Mouse (Mus musculus) midbrain, embryonic 14.5 days (tissue): ENCODE measurements at regions not wholly inside any gene's neighbourhood (a gene's known extent, or its start where the extent isn't known, plus 50 kb on each side); places are given as distances from the start of the nearest gene placed in this dataset.
A peak's percentile ranks its signal among the peaks of the same experiment; 100 is the strongest.

ENCODE experiments used
- ATAC-seq: fragments of 200-750 bp; cut with Nextera tagmentation; 2 replicates; pipeline ENCODE4 v1.8.0; 2017; ENCODE audit warnings: moderate number of reproducible peaks, moderate library complexity; ENCODE audit not compliant: low FRiP score, low TSS enrichment
- DNase-seq: peaks from one replicate; pipeline ENCODE4 v3.0.0-alpha.2; 2015
- H3K27ac ChIP-seq: fragments of 300-500 bp; sonication (generic); replicated peaks from 2 replicates; pipeline ENCODE4 v1.5.1; 2014; ENCODE audit warnings: mild to moderate bottlenecking, low read depth, low read length, moderate library complexity
- H3K27me3 ChIP-seq: fragments of 300-500 bp; sonication (generic); 2 replicates; pipeline ENCODE4 v1.6.1; 2014; ENCODE audit warnings: low read length, control low read depth, mixed read lengths; ENCODE audit not compliant: control insufficient read depth, insufficient read depth
- H3K36me3 ChIP-seq: fragments of 300-500 bp; sonication (generic); 2 replicates; pipeline ENCODE4 v1.6.1; 2014; ENCODE audit warnings: low read length, control low read depth; ENCODE audit not compliant: control insufficient read depth, insufficient read depth
- H3K4me1 ChIP-seq: fragments of 300-500 bp; sonication (generic); 2 replicates; pipeline ENCODE4 v1.6.1; 2014; ENCODE audit warnings: mild to moderate bottlenecking, antibody characterized with exemption, low read length, control low read depth; ENCODE audit not compliant: control insufficient read depth, insufficient read depth
- H3K4me2 ChIP-seq: fragments of 300-500 bp; sonication (generic); 2 replicates; pipeline ENCODE4 v1.6.1; 2014; ENCODE audit warnings: mild to moderate bottlenecking, low read length, moderate library complexity
- H3K4me3 ChIP-seq: fragments of 300-500 bp; sonication (generic); replicated peaks from 2 replicates; pipeline ENCODE4 v1.5.1; 2014; ENCODE audit warnings: low read depth, low read length
- H3K9ac ChIP-seq: fragments of 300-500 bp; sonication (generic); replicated peaks from 2 replicates; pipeline ENCODE4 v1.6.1; 2014; ENCODE audit warnings: mild to moderate bottlenecking, low read length, moderate library complexity
- H3K9me3 ChIP-seq: fragments of 300-500 bp; sonication (generic); 2 replicates; pipeline ENCODE4 v1.6.1; 2016; ENCODE audit warnings: low read length, control low read depth, mixed read lengths; ENCODE audit not compliant: control insufficient read depth
- WGBS: fragments of 180-500 bp; shearing (Covaris S2); extraction: QIAGEN DNeasy Blood & Tissue Kit; methylation state at CpG from one replicate; pipeline ENCODE4 v1.1.7; 2014; 5-methylcytosine and 5-hydroxymethylcytosine counted together

- Histone ChIP-seq H3K27me3 (no peaks in the 10 kb centered on the region), H3K36me3 (no peaks in the 10 kb centered on the region), H3K27ac (no peak overlapping the region), H3K9ac (no peak overlapping the region), H3K4me2 (no peak overlapping the region), H3K9me3 (no peaks in the 10 kb centered on the region), H3K4me3 (no peak overlapping the region), H3K4me1 (no peaks in the 10 kb centered on the region)
- DNase-seq = no peak
- WGBS = 86% methylated on average over 6 of the region's 6 CpGs
- no peak for ATAC-seq
These were observed 1378.9 kb upstream of the Jmjd1c start for GRCm38 (mm10) chr10:65716914-65717610.

GRCm38 (mm10) chr10:65722496-65722895, 1373.4 kb upstream of the Jmjd1c start:
- no peak overlapping the region for H3K9ac ChIP-seq
- no peak overlapping the region for H3K4me3 ChIP-seq
- no peaks in the 10 kb centered on the region for H3K27me3 ChIP-seq
- H3K27ac ChIP-seq = no peak overlapping the region
- H3K4me1 ChIP-seq = no peaks in the 10 kb centered on the region
- DNase-seq (no peak), ATAC-seq (no peak)
- no peak overlapping the region for H3K4me2 ChIP-seq
- H3K36me3 ChIP-seq = no peaks in the 10 kb centered on the region
- no peaks in the 10 kb centered on the region for H3K9me3 ChIP-seq
- 85% methylated on average over 2 of the region's 2 CpGs for WGBS

DNA sequence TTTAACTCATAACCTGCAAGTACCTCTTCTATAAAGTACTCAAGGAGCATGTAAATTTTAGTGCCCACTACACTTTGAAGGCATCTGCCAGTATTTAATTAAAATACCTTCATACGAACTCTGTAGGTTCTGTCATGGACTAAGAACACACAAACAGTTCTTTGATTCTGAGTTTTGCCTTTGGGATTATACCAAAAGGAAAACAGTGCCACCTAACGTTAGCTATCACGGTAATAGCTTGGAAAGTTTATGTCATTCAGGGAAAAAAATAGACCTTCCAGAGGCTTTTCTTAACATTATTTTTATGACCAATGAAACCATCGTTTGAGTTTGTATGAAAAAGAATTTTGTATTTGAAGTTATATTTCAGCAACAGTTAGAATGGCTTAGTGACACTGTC, 1326.5 kb upstream of the Jmjd1c start:
- peak; percentile 68 for DNase-seq
- WGBS = 44% methylated on average over 4 of the region's 4 CpGs
- no peaks in the 10 kb centered on the region for H3K4me1 ChIP-seq

GRCm38 (mm10) chr10:65771936-65772335, 1324.0 kb upstream of the Jmjd1c start:
- DNase-seq (no peak), ATAC-seq (no peak)
- Histone ChIP-seq H3K9me3 (no peaks in the 10 kb centered on the region), H3K4me1 (no peaks in the 10 kb centered on the region), H3K4me2 (no peak overlapping the region), H3K27me3 (no peaks in the 10 kb centered on the region), H3K27ac (no peak overlapping the region), H3K9ac (no peak overlapping the region), H3K4me3 (no peak overlapping the region), H3K36me3 (no peaks in the 10 kb centered on the region)
- WGBS = 95% methylated on average over 5 of the region's 5 CpGs

More for the DNA sequence above, 1326.5 kb upstream of the Jmjd1c start:
- no peak overlapping the region for H3K27ac ChIP-seq
- H3K9me3 ChIP-seq = no peaks in the 10 kb centered on the region
- H3K9ac ChIP-seq = no peak overlapping the region
- H3K4me2 ChIP-seq = no peak overlapping the region
- no peak for ATAC-seq
- no peak overlapping the region for H3K4me3 ChIP-seq
- no peaks in the 10 kb centered on the region for H3K27me3 ChIP-seq
- H3K36me3 ChIP-seq = no peaks in the 10 kb centered on the region

DNA sequence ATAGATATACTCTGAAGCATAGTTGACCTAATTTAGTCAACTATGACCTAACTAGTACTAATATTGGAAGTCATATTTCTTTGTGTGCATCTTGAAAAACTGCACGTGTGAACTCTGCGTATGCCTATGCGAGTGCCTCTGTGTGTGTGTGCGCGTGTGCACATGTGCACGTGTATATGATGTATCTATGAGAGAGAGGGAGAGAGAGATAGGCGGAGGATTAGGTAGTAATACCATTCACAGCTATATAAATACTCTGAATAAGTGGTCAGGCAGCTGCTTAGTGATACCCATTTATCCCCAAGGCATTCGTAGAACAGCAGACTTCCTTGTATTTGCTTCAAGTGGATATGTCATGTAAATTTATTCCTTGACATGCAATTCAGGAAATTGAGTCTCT, 1310.9 kb upstream of the Jmjd1c start:
- Histone ChIP-seq H3K27ac (no peak overlapping the region), H3K4me1 (no peaks in the 10 kb centered on the region), H3K4me3 (no peak overlapping the region), H3K4me2 (no peak overlapping the region), H3K27me3 (no peaks in the 10 kb centered on the region), H3K36me3 (no peaks in the 10 kb centered on the region), H3K9ac (no peak overlapping the region), H3K9me3 (no peaks in the 10 kb centered on the region)
- no peak for ATAC-seq
- DNase-seq = no peak
- 92% methylated on average over 8 of the region's 8 CpGs for WGBS
